Mouse (Mus musculus): ENCODE measurements around the gene Eml4. TPM values are rescaled to one million over a fixed set of nuclear protein-coding genes. Genes with fewer than 3 reads are reported as not detected.

Gene Eml4
- total and polyA plus RNA-seq, 3 experiments, result 25.6 to 42.4 TPM; not detected in 1

- H3K4me1 ChIP-seq (ENCODE audit: control insufficient read depth in 1 of 2, insufficient read depth in 2 of 2, low read length in 2 of 2), result no peaks in the 10 kb centered on the region
- no peak overlapping the region for H3K9ac ChIP-seq (ENCODE audit: control insufficient read depth, low read depth, low read length, poor library complexity, severe bottlenecking)
- no peak for DNase-seq (ENCODE audit: low read depth, low spot score)
- no peak overlapping the region for H3K4me3 ChIP-seq (ENCODE audit: control insufficient read depth in 1 of 2, insufficient read depth in 1 of 2, low read depth in 2 of 2, low read length in 2 of 2)
- no peak overlapping the region for H3K27ac ChIP-seq (ENCODE audit: control insufficient read depth, low read depth, low read length)
- no peaks in the 10 kb centered on the region; a peak in 1 of 4 replicates for H3K27me3 ChIP-seq (ENCODE audit: control insufficient read depth in 1 of 2, insufficient read depth in 2 of 2, low read length in 2 of 2)
- H3K36me3 ChIP-seq (ENCODE audit: control insufficient read depth in 1 of 2, insufficient read depth in 2 of 2, low read length in 2 of 2), result peaks cover 0 to 7% of the 10 kb centered on the region in 2 experiments; a peak in 2 of 4 replicates
- TF ChIP-seq JUND (IDR thresholded peaks at IDR 0.05; ENCODE audit: low read depth, low read length) (no peak), SIN3A (IDR thresholded peaks at IDR 0.05; ENCODE audit: low read length) (no peak), RAD21 (IDR thresholded peaks at IDR 0.05; ENCODE audit: low read depth, low read length) (no peak), MYC (IDR thresholded peaks at IDR 0.05; ENCODE audit: low read depth, low read length) (no peak), MAX (IDR thresholded peaks at IDR 0.05; ENCODE audit: low read length) (no peak), E2F4 (IDR thresholded peaks at IDR 0.05; ENCODE audit: borderline replicate concordance, low read depth, low read length) (no peak), BHLHE40 (IDR thresholded peaks at IDR 0.05; ENCODE audit: borderline replicate concordance, low read depth, low read length) (no peak), GABPA (IDR thresholded peaks at IDR 0.05; ENCODE audit: low read depth, low read length) (no peak), NELFE (IDR thresholded peaks at IDR 0.05; ENCODE audit: low read depth, low read length) (no peak), ZNF384 (IDR thresholded peaks at IDR 0.05; ENCODE audit: low read depth, low read length) (no peak)
- H3K9me3 ChIP-seq (replicated peaks; ENCODE audit: insufficient read depth, low read length), result no peaks in the 10 kb centered on the region
- H3K79me2 ChIP-seq (ENCODE audit: control insufficient read depth, insufficient read depth, low read length, poor library complexity), result no peaks in the 10 kb centered on the region
Measured at GRCm38 (mm10) chr17:83453587-83453986, 102.9 kb downstream of the Eml4 start.

DNA sequence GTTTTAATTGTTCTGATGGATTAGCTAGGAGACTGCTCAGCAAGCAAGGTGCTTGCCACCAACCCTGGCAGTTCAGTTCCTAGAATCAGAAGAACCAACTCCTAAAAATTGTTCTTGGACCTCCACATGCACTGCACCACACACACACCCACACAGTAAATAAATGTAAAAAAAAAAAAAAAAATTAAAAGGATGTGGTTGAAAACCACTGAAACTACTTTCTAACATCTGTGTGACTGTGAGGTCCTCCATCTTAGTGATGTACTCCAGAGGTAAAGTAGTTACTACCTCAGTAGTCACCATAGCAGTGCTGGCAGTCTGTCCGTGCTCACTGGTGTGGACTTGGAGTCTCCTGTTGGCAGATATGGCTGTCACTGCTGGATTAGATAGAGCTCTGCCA lies 106.5 kb downstream of the Eml4 start:
- no peaks in the 10 kb centered on the region for H3K9me3 ChIP-seq (replicated peaks; ENCODE audit: insufficient read depth, low read length)
- H3K27ac ChIP-seq (ENCODE audit: control insufficient read depth, low read depth, low read length), result no peak overlapping the region
- no peaks in the 10 kb centered on the region; a peak in 1 of 4 replicates for H3K27me3 ChIP-seq (ENCODE audit: control insufficient read depth in 1 of 2, insufficient read depth in 2 of 2, low read length in 2 of 2)
- H3K4me1 ChIP-seq (ENCODE audit: control insufficient read depth in 1 of 2, insufficient read depth in 2 of 2, low read length in 2 of 2), result no peaks in the 10 kb centered on the region
- no peaks in the 10 kb centered on the region for H3K79me2 ChIP-seq (ENCODE audit: control insufficient read depth, insufficient read depth, low read length, poor library complexity)
- H3K4me3 ChIP-seq (ENCODE audit: control insufficient read depth in 1 of 2, insufficient read depth in 1 of 2, low read depth in 2 of 2, low read length in 2 of 2), result no peak overlapping the region
- no peak for DNase-seq (ENCODE audit: low read depth, low spot score)
- no peak overlapping the region for H3K9ac ChIP-seq (ENCODE audit: control insufficient read depth, low read depth, low read length, poor library complexity, severe bottlenecking)
- H3K36me3 ChIP-seq (ENCODE audit: control insufficient read depth in 1 of 2, insufficient read depth in 2 of 2, low read length in 2 of 2), result peaks cover 0 to 7% of the 10 kb centered on the region in 2 experiments; a peak in 2 of 4 replicates
- TF ChIP-seq UBTF (IDR thresholded peaks at IDR 0.05; ENCODE audit: borderline replicate concordance, insufficient read depth, low read depth, low read length) (no peak), EP300 (IDR thresholded peaks at IDR 0.05; ENCODE audit: low read depth in 1 of 2, low read length in 2 of 2) (no peak), BHLHE40 (IDR thresholded peaks at IDR 0.05; ENCODE audit: borderline replicate concordance, low read depth, low read length) (no peak), USF1 (IDR thresholded peaks at IDR 0.05; ENCODE audit: low read depth, low read length) (no peak), TAL1 (IDR thresholded peaks at IDR 0.05; ENCODE audit: low read length) (no peak), TBP (IDR thresholded peaks at IDR 0.05; ENCODE audit: low read depth, low read length) (no peak), NRF1 (IDR thresholded peaks at IDR 0.05; ENCODE audit: insufficient read depth, low read depth, low read length, poor library complexity, severe bottlenecking) (no peak), RAD21 (IDR thresholded peaks at IDR 0.05; ENCODE audit: low read depth, low read length) (no peak), ZC3H11A (IDR thresholded peaks at IDR 0.05; ENCODE audit: low read depth, low read length) (no peak), SMC3 (IDR thresholded peaks at IDR 0.05; ENCODE audit: low read depth, low read length) (no peak), NELFE (IDR thresholded peaks at IDR 0.05; ENCODE audit: low read depth, low read length) (no peak), JUND (IDR thresholded peaks at IDR 0.05; ENCODE audit: low read depth, low read length) (no peak), CHD1 (IDR thresholded peaks at IDR 0.05; ENCODE audit: low read depth, low read length) (no peak)
